Mouse (Mus musculus) hindbrain, embryonic 14.5 days (tissue): ENCODE results near the gene Vwa2. TPM values are rescaled to one million over a fixed set of nuclear protein-coding genes. Genes with fewer than 3 reads are reported as not detected.

Experiments used
- ATAC-seq: fragments of 200-750 bp; cut with Nextera tagmentation; 2 replicates; pipeline ENCODE4 v1.8.0; 2017; ENCODE audit warnings: moderate number of reproducible peaks, mild to moderate bottlenecking, moderate TSS enrichment, moderate library complexity; ENCODE audit not compliant: low FRiP score
- DNase-seq: peaks from one replicate; pipeline ENCODE4 v3.0.0-alpha.2; 2015; ENCODE audit warnings: low spot score
- H3K27ac ChIP-seq: fragments of 300-500 bp; sonication (generic); 2 replicates; pipeline ENCODE4 v1.5.1; 2014; ENCODE audit warnings: mild to moderate bottlenecking, moderate library complexity
- H3K27me3 ChIP-seq: fragments of 300-500 bp; sonication (generic); 2 replicates; pipeline ENCODE4 v1.6.1; 2014; ENCODE audit warnings: mild to moderate bottlenecking, low read length, mixed read lengths; ENCODE audit not compliant: control insufficient read depth, insufficient read depth
- H3K36me3 ChIP-seq: fragments of 300-500 bp; sonication (generic); replicated peaks from 2 replicates; pipeline ENCODE4 v1.6.1; 2014; ENCODE audit not compliant: control insufficient read depth, insufficient read depth
- H3K4me1 ChIP-seq: fragments of 300-500 bp; sonication (generic); replicated peaks from 2 replicates; pipeline ENCODE4 v1.6.1; 2014; ENCODE audit warnings: antibody characterized with exemption, low read length, mixed read lengths; ENCODE audit not compliant: control insufficient read depth, insufficient read depth
- H3K4me2 ChIP-seq: fragments of 300-500 bp; sonication (generic); replicated peaks from 2 replicates; pipeline ENCODE4 v1.6.1; 2014; ENCODE audit warnings: mild to moderate bottlenecking, moderate library complexity
- H3K4me3 ChIP-seq: fragments of 300-500 bp; sonication (generic); replicated peaks from 2 replicates; pipeline ENCODE4 v1.5.1; 2014; ENCODE audit warnings: mild to moderate bottlenecking, low read length
- H3K9ac ChIP-seq: fragments of 300-500 bp; sonication (generic); 2 replicates; pipeline ENCODE4 v1.6.1; 2014
- H3K9me3 ChIP-seq: fragments of 300-500 bp; sonication (generic); 2 replicates; pipeline ENCODE4 v1.6.1; 2016; ENCODE audit warnings: low read length; ENCODE audit not compliant: control insufficient read depth
- WGBS: fragments of 180-500 bp; shearing (Covaris S2); extraction: QIAGEN DNeasy Blood & Tissue Kit; methylation state at CpG from one replicate; pipeline ENCODE4 v1.1.7; 2014; 5-methylcytosine and 5-hydroxymethylcytosine counted together
- polyA plus RNA-seq: library from polyadenylated mRNA; unstranded; fragments of >200 nt; fragmentation: Nextera tagmentation; extraction: Ambion mirVana; gene quantifications from 2 replicates; pipeline ENCODE4 v1.2.1, GENCODE M21; 2014

Gene Vwa2
- polyA plus RNA-seq, 1 experiment from 2014 or later, result 0.51 TPM

- 91% methylated on average over 3 of the region's 3 CpGs for WGBS
- DNase-seq (no peak), ATAC-seq (no peak)
- no peaks in the 10 kb centered on the region for H3K4me1 ChIP-seq
- no peaks in the 10 kb centered on the region for H3K27me3 ChIP-seq
- H3K27ac ChIP-seq, result no peak overlapping the region
- H3K4me2 ChIP-seq, result no peak overlapping the region
- H3K9ac ChIP-seq, result no peak overlapping the region
- H3K9me3 ChIP-seq, result no peaks in the 10 kb centered on the region
- no peak overlapping the region for H3K4me3 ChIP-seq
- H3K36me3 ChIP-seq, result no peaks in the 10 kb centered on the region
Observed at GRCm38 (mm10) chr19:56904095-56904494, 30.0 kb downstream of the Vwa2 start.

- H3K9ac ChIP-seq, result no peak overlapping the region
- WGBS, result 90% methylated on average over 7 of the region's 7 CpGs
Observed at GRCm38 (mm10) chr19:56905395-56905794, 31.3 kb downstream of the Vwa2 start.

GRCm38 (mm10) chr19:56907850-56908249, 33.8 kb downstream of the Vwa2 start:
- H3K4me1 ChIP-seq, result no peaks in the 10 kb centered on the region
- H3K9ac ChIP-seq, result no peak overlapping the region
- H3K27me3 ChIP-seq, result no peaks in the 10 kb centered on the region
- H3K27ac ChIP-seq, result no peak overlapping the region
- no peak overlapping the region for H3K4me3 ChIP-seq
- no peak overlapping the region for H3K4me2 ChIP-seq
- DNase-seq (no peak), ATAC-seq (no peak)
- 76% methylated on average over 3 of the region's 3 CpGs for WGBS
- no peaks in the 10 kb centered on the region for H3K36me3 ChIP-seq
- H3K9me3 ChIP-seq, result no peaks in the 10 kb centered on the region

More at GRCm38 (mm10) chr19:56905395-56905794, 31.3 kb downstream of the Vwa2 start:
- Histone ChIP-seq H3K9me3 (no peaks in the 10 kb centered on the region), H3K4me1 (no peaks in the 10 kb centered on the region), H3K27ac (no peak overlapping the region), H3K4me3 (no peak overlapping the region), H3K36me3 (no peaks in the 10 kb centered on the region), H3K4me2 (no peak overlapping the region), H3K27me3 (no peaks in the 10 kb centered on the region)
- DNase-seq (no peak), ATAC-seq (no peak)

GRCm38 (mm10) chr19:56908472-56909270, 34.6 kb downstream of the Vwa2 start:
- Histone ChIP-seq H3K9ac (no peak overlapping the region), H3K36me3 (no peaks in the 10 kb centered on the region), H3K27ac (no peak overlapping the region), H3K4me1 (no peaks in the 10 kb centered on the region), H3K4me3 (no peak overlapping the region), H3K9me3 (no peaks in the 10 kb centered on the region), H3K4me2 (no peak overlapping the region), H3K27me3 (no peaks in the 10 kb centered on the region)
- 78% methylated on average over 17 of the region's 17 CpGs for WGBS
- DNase-seq, result peak; percentile 75
- peak; percentile 48; the same call in 1 of the 2 replicates for ATAC-seq

GRCm38 (mm10) chr19:56910561-56910960, 36.5 kb downstream of the Vwa2 start:
- ATAC-seq (no peak), DNase-seq (no peak)
- no peaks in the 10 kb centered on the region for H3K27me3 ChIP-seq
- 54% methylated on average over 11 of the region's 11 CpGs for WGBS
- no peak overlapping the region for H3K4me3 ChIP-seq
- no peaks in the 10 kb centered on the region for H3K36me3 ChIP-seq
- H3K9ac ChIP-seq, result no peak overlapping the region
- no peaks in the 10 kb centered on the region for H3K4me1 ChIP-seq
- no peaks in the 10 kb centered on the region for H3K9me3 ChIP-seq
- H3K4me2 ChIP-seq, result no peak overlapping the region
- H3K27ac ChIP-seq, result no peak overlapping the region

- Histone ChIP-seq H3K36me3 (no peaks in the 10 kb centered on the region), H3K27me3 (no peaks in the 10 kb centered on the region), H3K4me3 (no peak overlapping the region), H3K27ac (no peak overlapping the region), H3K9me3 (no peaks in the 10 kb centered on the region), H3K4me2 (no peak overlapping the region), H3K9ac (no peak overlapping the region), H3K4me1 (no peaks in the 10 kb centered on the region)
- WGBS, result 89% methylated on average over 4 of the region's 4 CpGs
- ATAC-seq (no peak), DNase-seq (no peak)
Observed at GRCm38 (mm10) chr19:56913761-56914160, 39.7 kb downstream of the Vwa2 start.

- H3K9ac ChIP-seq, result no peak overlapping the region
- ATAC-seq (no peak), DNase-seq (no peak)
- H3K4me3 ChIP-seq, result no peak overlapping the region
- no peak overlapping the region for H3K4me2 ChIP-seq
- 93% methylated on average over 3 of the region's 3 CpGs for WGBS
- no peak overlapping the region for H3K27ac ChIP-seq
- no peaks in the 10 kb centered on the region for H3K27me3 ChIP-seq
- no peaks in the 10 kb centered on the region for H3K36me3 ChIP-seq
- H3K9me3 ChIP-seq, result no peaks in the 10 kb centered on the region
- H3K4me1 ChIP-seq, result no peaks in the 10 kb centered on the region
Observed at GRCm38 (mm10) chr19:56914658-56915057, 40.6 kb downstream of the Vwa2 start.

GRCm38 (mm10) chr19:56915084-56915483, 41.0 kb downstream of the Vwa2 start:
- ATAC-seq (no peak), DNase-seq (no peak)
- Histone ChIP-seq H3K4me1 (no peaks in the 10 kb centered on the region), H3K36me3 (no peaks in the 10 kb centered on the region), H3K9ac (no peak overlapping the region), H3K9me3 (no peaks in the 10 kb centered on the region), H3K27me3 (no peaks in the 10 kb centered on the region), H3K27ac (no peak overlapping the region), H3K4me3 (no peak overlapping the region), H3K4me2 (no peak overlapping the region)
- WGBS, result 51% methylated on average over 6 of the region's 6 CpGs

- peak; percentile 91 for DNase-seq
- Histone ChIP-seq H3K4me2 (no peak overlapping the region), H3K9me3 (no peaks in the 10 kb centered on the region), H3K4me3 (no peak overlapping the region), H3K4me1 (no peaks in the 10 kb centered on the region), H3K36me3 (no peaks in the 10 kb centered on the region), H3K27me3 (no peaks in the 10 kb centered on the region), H3K27ac (no peak overlapping the region), H3K9ac (no peak overlapping the region)
- peak; percentile 83; the same call in 1 of the 2 replicates for ATAC-seq
- WGBS, result 29% methylated on average over 7 of the region's 7 CpGs
Observed at GRCm38 (mm10) chr19:56919628-56920027, 45.6 kb downstream of the Vwa2 start.
